In genomic region chr12:14150936-14151631, GRCm38 (mm10) we compare ENCODE assay signal across 8 mouse cellular contexts. TPM values are rescaled to one million over a fixed set of nuclear protein-coding genes. Genes with fewer than 3 reads are reported as not detected.
DNase-seq lines count a peak whose midpoint lies in the region; ATAC-seq lines count a peak whose summit lies in the region.

No protein-coding gene starts in this region.

- H3K27ac ChIP-seq in embryonic facial prominence, embryonic 15.5 days (replicated peaks): no peak overlapping the region
- H3K27ac ChIP-seq in hindbrain, embryonic 14.5 days: peak overlapping the region; percentile 80
- H3K27ac ChIP-seq in stomach, embryonic 16.5 days (ENCODE audit: low read length): peak overlapping the region; percentile 76

- DNase-seq in hindbrain, embryonic 14.5 days (ENCODE audit: low spot score): peak; percentile 44
- DNase-seq in left cerebral cortex, adult 11 months (ENCODE audit: low spot score): peak; percentile 57
- DNase-seq in lung, postnatal 36 days: peak; percentile 16
- no peak for DNase-seq in adipocyte (ENCODE audit: low spot score)

- peak overlapping the region; percentile 90 for H3K4me2 ChIP-seq in embryonic facial prominence, embryonic 15.5 days (replicated peaks)
- H3K4me2 ChIP-seq in hindbrain, embryonic 14.5 days (replicated peaks): peak overlapping the region; percentile 88
- H3K4me2 ChIP-seq in stomach, embryonic 16.5 days (ENCODE audit: low read depth, low read length): peak overlapping the region; percentile 86

- no peaks in the 10 kb centered on the region for H3K36me3 ChIP-seq in megakaryocyte, embryonic 14.5 days (replicated peaks; ENCODE audit: low read length)
- no peaks in the 10 kb centered on the region for H3K36me3 ChIP-seq in embryonic facial prominence, embryonic 15.5 days
- no peaks in the 10 kb centered on the region for H3K36me3 ChIP-seq in hindbrain, embryonic 14.5 days (replicated peaks; ENCODE audit: control insufficient read depth, insufficient read depth)
- H3K36me3 ChIP-seq in stomach, embryonic 16.5 days (ENCODE audit: control insufficient read depth, insufficient read depth, low read length): no peaks in the 10 kb centered on the region

- 0 out of 2 replicates have a peak overlapping the region, but pooled peaks have one; percentile 41 for H3K9ac ChIP-seq in embryonic facial prominence, embryonic 15.5 days
- peak overlapping the region; percentile 73 for H3K9ac ChIP-seq in hindbrain, embryonic 14.5 days
- peak overlapping the region; percentile 73 for H3K9ac ChIP-seq in stomach, embryonic 16.5 days (ENCODE audit: low read length)

- 3% methylated on average over 19 of the region's 19 CpGs for WGBS in embryonic facial prominence, embryonic 15.5 days
- WGBS in hindbrain, embryonic 14.5 days: 2% methylated on average over 19 of the region's 19 CpGs
- 8% methylated on average over 19 of the region's 19 CpGs for WGBS in stomach, embryonic 16.5 days

- peaks cover 29% of the 10 kb centered on the region for H3K9me3 ChIP-seq in megakaryocyte, embryonic 14.5 days
- H3K9me3 ChIP-seq in embryonic facial prominence, embryonic 15.5 days (replicated peaks): no peaks in the 10 kb centered on the region
- no peaks in the 10 kb centered on the region for H3K9me3 ChIP-seq in hindbrain, embryonic 14.5 days (ENCODE audit: control insufficient read depth, low read length)
- no peaks in the 10 kb centered on the region for H3K9me3 ChIP-seq in stomach, embryonic 16.5 days (replicated peaks; ENCODE audit: control insufficient read depth, low read length)

- H3K27me3 ChIP-seq in megakaryocyte, embryonic 14.5 days (replicated peaks): peaks cover 47% of the 10 kb centered on the region
- H3K27me3 ChIP-seq in embryonic facial prominence, embryonic 15.5 days: peaks cover 25% of the 10 kb centered on the region
- H3K27me3 ChIP-seq in hindbrain, embryonic 14.5 days (ENCODE audit: control insufficient read depth, insufficient read depth, low read length): no peaks in the 10 kb centered on the region
- H3K27me3 ChIP-seq in stomach, embryonic 16.5 days (ENCODE audit: control insufficient read depth, insufficient read depth, low read length): peaks cover 6% of the 10 kb centered on the region

- H3K4me1 ChIP-seq in megakaryocyte, embryonic 14.5 days: peaks cover 29% of the 10 kb centered on the region
- peaks cover 32% of the 10 kb centered on the region for H3K4me1 ChIP-seq in embryonic facial prominence, embryonic 15.5 days
- H3K4me1 ChIP-seq in hindbrain, embryonic 14.5 days (replicated peaks; ENCODE audit: control insufficient read depth, insufficient read depth, low read length): peaks cover 18% of the 10 kb centered on the region
- 0 out of 2 replicates have a peak, but pooled peaks cover 4% of the 10 kb centered on the region for H3K4me1 ChIP-seq in stomach, embryonic 16.5 days (ENCODE audit: control insufficient read depth, insufficient read depth, low read length)

- ATAC-seq in megakaryocyte, adult 5-6 weeks (ENCODE audit: poor library complexity, severe bottlenecking): no peak
- ATAC-seq in embryonic facial prominence, embryonic 15.5 days (ENCODE audit: insufficient number of reproducible peaks, low FRiP score, low TSS enrichment, low read depth): no peak
- peak; percentile 15; the same call in 1 of the 2 replicates for ATAC-seq in hindbrain, embryonic 14.5 days (ENCODE audit: low FRiP score)
- peak; percentile 56; the same call in 1 of the 2 replicates for ATAC-seq in stomach, embryonic 16.5 days (ENCODE audit: insufficient read depth, low FRiP score)

- H3K4me3 ChIP-seq in megakaryocyte, embryonic 14.5 days (replicated peaks): peak overlapping the region; percentile 38
- peak overlapping the region; percentile 60 for H3K4me3 ChIP-seq in embryonic facial prominence, embryonic 15.5 days (replicated peaks)
- H3K4me3 ChIP-seq in hindbrain, embryonic 14.5 days (replicated peaks; ENCODE audit: low read length): peak overlapping the region; percentile 55
- peak overlapping the region; percentile 73 for H3K4me3 ChIP-seq in stomach, embryonic 16.5 days (replicated peaks; ENCODE audit: low read length)

RNA-seq across cellular contexts. Expression of gene Fam84a, which starts 0.8 kb away (rescaled TPM):
- polyA plus RNA-seq in megakaryocyte, embryonic 14.5 days (2012; ENCODE audit: insufficient read depth, low replicate concordance): not detected in 2 replicates
- total RNA-seq in megakaryocyte, adult 5-6 weeks (2015): 0.07 TPM in 1 of 2 replicates, not detected in the other
- not detected in 2 replicates for total RNA-seq in megakaryocyte, adult 5-6 weeks (2017)
- 36.8 and 37.0 TPM in 2 replicates for polyA plus RNA-seq in embryonic facial prominence, embryonic 15.5 days (2015; fragmentation: Nextera tagmentation; extraction: Ambion mirVana)
- 75.3 and 87.5 TPM in 2 replicates for polyA plus RNA-seq in hindbrain, embryonic 14.5 days (2014; fragmentation: Nextera tagmentation; extraction: Ambion mirVana)
- 38.0 and 43.1 TPM in 2 replicates for polyA plus RNA-seq in stomach, embryonic 16.5 days (2015; fragmentation: Nextera tagmentation; extraction: Ambion mirVana)

Comparison
In these comparisons a context has a peak if more than half of its experiments do, and no peak if none do; other contexts are left out.
1. ATAC-seq: peak in hindbrain, embryonic 14.5 days (single experiment) and stomach, embryonic 16.5 days (single experiment); none in megakaryocyte, adult 5-6 weeks (single experiment) and embryonic facial prominence, embryonic 15.5 days (single experiment).
2. RNA of gene Fam84a, which starts 0.8 kb away (polyA plus RNA-seq): 75.3 to 87.5 TPM in hindbrain, embryonic 14.5 days, 38.0 to 43.1 TPM in stomach, embryonic 16.5 days and 36.8 to 37.0 TPM in embryonic facial prominence, embryonic 15.5 days; not detected in megakaryocyte, embryonic 14.5 days; every median in the first group is over 10 times any median in the second.
3. Peak in every context shown above with its lines, with median percentiles within 50 percentile points of each other: H3K4me3 ChIP-seq, H3K4me2 ChIP-seq and H3K9ac ChIP-seq.